Mouse (Mus musculus) embryonic facial prominence, embryonic 11.5 days (tissue): ENCODE results near the gene C1s2. TPM values are rescaled to one million over a fixed set of nuclear protein-coding genes. Genes with fewer than 3 reads are reported as not detected.
"Not testable (repeated sequence)": the region's sequence is repeated elsewhere in the genome, so short reads cannot be mapped to it uniquely, and the experiment has no call there.

Experiments used
- ATAC-seq: fragments of 200-750 bp; cut with Nextera tagmentation; replicated peaks from 2 replicates; pipeline ENCODE4 v1.8.0; 2017; ENCODE audit warnings: low read depth; ENCODE audit not compliant: insufficient number of reproducible peaks, low FRiP score, low TSS enrichment
- DNase-seq: peaks from one replicate; pipeline ENCODE4 v3.0.0-alpha.2; 2015; ENCODE audit warnings: low spot score
- H3K27ac ChIP-seq: fragments of 300-500 bp; sonication (generic); replicated peaks from 2 replicates; pipeline ENCODE4 v1.5.1; 2014; ENCODE audit warnings: mild to moderate bottlenecking, low read depth, low read length, control low read depth
- H3K27me3 ChIP-seq: fragments of 300-500 bp; sonication (generic); 2 replicates; pipeline ENCODE4 v1.6.1; 2014; ENCODE audit warnings: mild to moderate bottlenecking, low read length, moderate library complexity, mixed read lengths; ENCODE audit not compliant: control insufficient read depth, insufficient read depth
- H3K36me3 ChIP-seq: fragments of 300-500 bp; sonication (generic); replicated peaks from 2 replicates; pipeline ENCODE4 v1.6.1; 2014; ENCODE audit warnings: low read depth, mild to moderate bottlenecking, low read length, moderate library complexity, mixed read lengths; ENCODE audit not compliant: control insufficient read depth, insufficient read depth
- H3K4me1 ChIP-seq: fragments of 300-500 bp; sonication (generic); 2 replicates; pipeline ENCODE4 v1.6.1; 2014; ENCODE audit warnings: low read length, mixed read lengths; ENCODE audit not compliant: control insufficient read depth, insufficient read depth
- H3K4me2 ChIP-seq: fragments of 300-500 bp; sonication (generic); 2 replicates; pipeline ENCODE4 v1.6.1; 2014; ENCODE audit warnings: low read depth, mild to moderate bottlenecking, control low read depth, low read length, moderate library complexity
- H3K4me3 ChIP-seq: fragments of 300-500 bp; sonication (generic); 2 replicates; pipeline ENCODE4 v1.5.1; 2014; ENCODE audit warnings: low read depth, low read length, control low read depth
- H3K9ac ChIP-seq: fragments of 300-500 bp; sonication (generic); replicated peaks from 2 replicates; pipeline ENCODE4 v1.6.1; 2014; ENCODE audit warnings: mild to moderate bottlenecking, control low read depth, low read length
- H3K9me3 ChIP-seq: fragments of 300-500 bp; sonication (generic); replicated peaks from 2 replicates; pipeline ENCODE4 v1.6.1; 2016; ENCODE audit warnings: mild to moderate bottlenecking, low read length, inconsistent platforms, mixed read lengths; ENCODE audit not compliant: control insufficient read depth
- WGBS: fragments of 180-500 bp; shearing (Covaris S2); extraction: QIAGEN DNeasy Blood & Tissue Kit; methylation state at CpG from one replicate; pipeline ENCODE4 v1.1.7; 2014; 5-methylcytosine and 5-hydroxymethylcytosine counted together
- polyA plus RNA-seq: library from polyadenylated mRNA; unstranded; fragments of >200 nt; fragmentation: Nextera tagmentation; extraction: Ambion mirVana; gene quantifications from 2 replicates; pipeline ENCODE4 v1.2.1, GENCODE M21; 2014

The C1s2 gene
- polyA plus RNA-seq = not detected in 2 replicates

GRCm38 (mm10) chr6:124635985-124636384 is at the start of gene C1s2:
Gene C1s2, minus strand, starts transcription at chr6:124636085.
- not testable (repeated sequence) for H3K27ac ChIP-seq, H3K9ac ChIP-seq, DNase-seq, H3K4me3 ChIP-seq, H3K36me3 ChIP-seq, H3K4me1 ChIP-seq, H3K9me3 ChIP-seq, H3K4me2 ChIP-seq, ATAC-seq, H3K27me3 ChIP-seq
- WGBS = 65% methylated on average over 2 of the region's 2 CpGs

DNA sequence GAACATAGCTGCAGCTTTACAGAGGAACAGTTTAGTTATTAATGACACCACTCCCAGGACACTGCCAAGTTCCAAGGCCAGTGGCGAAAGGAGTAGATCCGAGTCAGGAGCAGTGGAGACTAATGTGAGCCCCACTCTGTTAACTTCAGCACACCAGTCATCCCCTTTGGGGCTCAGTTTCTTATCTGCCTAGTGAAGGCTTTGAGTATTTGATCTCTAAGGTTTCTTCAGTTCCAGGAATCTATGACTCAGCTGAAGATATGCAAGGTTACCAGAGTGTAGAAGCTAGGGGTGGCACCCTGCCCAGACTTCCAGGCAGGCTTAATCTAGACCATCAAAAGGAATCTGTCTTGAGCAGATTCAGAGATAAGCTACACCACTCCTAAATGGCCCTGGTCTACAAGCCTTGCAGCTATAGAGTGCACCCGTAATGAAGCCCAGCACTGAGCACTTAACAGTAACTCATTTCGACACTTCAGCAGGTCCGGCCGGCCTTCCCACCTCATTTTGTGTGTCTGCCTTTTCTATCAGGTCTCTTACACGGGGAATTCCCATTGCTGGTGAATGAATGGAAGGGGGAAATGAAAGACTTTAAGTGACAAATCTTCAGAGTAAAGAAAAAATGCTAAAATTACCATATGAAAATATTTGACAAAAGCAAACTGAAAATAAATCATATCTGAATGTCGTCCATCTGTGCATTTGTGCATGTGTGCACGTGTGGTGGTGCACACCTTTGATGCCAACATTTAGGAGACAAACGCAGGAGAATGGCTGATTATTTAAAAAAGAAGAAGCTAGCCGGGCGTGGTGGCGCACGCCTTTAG is 47.9 kb upstream of the C1s2 start:
- Histone ChIP-seq H3K27me3 (no peaks in the 10 kb centered on the region), H3K9ac (no peak overlapping the region), H3K4me3 (no peak overlapping the region), H3K4me2 (no peak overlapping the region), H3K27ac (no peak overlapping the region), H3K4me1 (no peaks in the 10 kb centered on the region), H3K36me3 (no peaks in the 10 kb centered on the region), H3K9me3 (no peaks in the 10 kb centered on the region)
- 82% methylated on average over 14 of the region's 14 CpGs for WGBS
- ATAC-seq (no peak), DNase-seq (no peak)

- ATAC-seq, H3K36me3 ChIP-seq, DNase-seq, H3K27ac ChIP-seq, H3K4me1 ChIP-seq, H3K9ac ChIP-seq, H3K27me3 ChIP-seq, H3K9me3 ChIP-seq, H3K4me2 ChIP-seq, H3K4me3 ChIP-seq: not testable (repeated sequence)
- WGBS = 66% methylated on average over 6 of the region's 6 CpGs
These were observed 46.4 kb upstream of the C1s2 start for GRCm38 (mm10) chr6:124682291-124682690.

- DNase-seq (no peak), ATAC-seq (no peak)
- Histone ChIP-seq H3K4me1 (no peaks in the 10 kb centered on the region), H3K4me2 (no peak overlapping the region), H3K36me3 (no peaks in the 10 kb centered on the region), H3K9me3 (no peaks in the 10 kb centered on the region), H3K9ac (no peak overlapping the region), H3K27ac (no peak overlapping the region), H3K4me3 (no peak overlapping the region), H3K27me3 (no peaks in the 10 kb centered on the region)
- WGBS = 92% methylated on average over 3 of the region's 3 CpGs
These were observed 43.6 kb upstream of the C1s2 start for GRCm38 (mm10) chr6:124679486-124679885.

DNA sequence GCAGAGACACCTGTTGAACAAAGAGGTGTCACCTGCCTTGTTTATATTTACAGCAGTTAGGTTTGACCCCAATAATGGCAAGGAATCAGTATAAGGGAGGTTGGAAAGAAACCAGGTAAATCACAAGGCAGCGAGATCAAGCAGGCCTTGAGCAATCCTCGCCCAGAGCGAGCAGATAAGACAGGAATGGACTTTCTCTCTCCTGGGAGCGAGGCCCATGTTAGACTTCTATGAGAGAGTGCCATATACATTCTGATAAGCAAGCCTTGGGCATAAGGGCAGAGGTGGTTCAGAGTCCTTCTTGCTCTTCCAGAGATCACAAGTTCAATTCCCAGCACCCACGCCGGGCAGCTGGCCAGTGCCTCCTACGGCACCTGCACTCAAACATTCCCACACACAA is 42.9 kb upstream of the C1s2 start:
- Histone ChIP-seq H3K9me3 (no peaks in the 10 kb centered on the region), H3K4me1 (no peaks in the 10 kb centered on the region), H3K9ac (no peak overlapping the region), H3K27me3 (no peaks in the 10 kb centered on the region), H3K4me2 (no peak overlapping the region), H3K36me3 (no peaks in the 10 kb centered on the region), H3K27ac (no peak overlapping the region), H3K4me3 (no peak overlapping the region)
- 97% methylated on average over 7 of the region's 7 CpGs for WGBS
- ATAC-seq (no peak), DNase-seq (no peak)

GRCm38 (mm10) chr6:124676171-124676570 is 40.3 kb upstream of the C1s2 start:
- Histone ChIP-seq H3K27ac (no peak overlapping the region), H3K9ac (no peak overlapping the region), H3K4me1 (no peaks in the 10 kb centered on the region), H3K4me3 (no peak overlapping the region), H3K9me3 (no peaks in the 10 kb centered on the region), H3K27me3 (no peaks in the 10 kb centered on the region), H3K4me2 (no peak overlapping the region), H3K36me3 (no peaks in the 10 kb centered on the region)
- DNase-seq = no peak
- WGBS = 89% methylated on average over 6 of the region's 6 CpGs
- no peak for ATAC-seq

DNA sequence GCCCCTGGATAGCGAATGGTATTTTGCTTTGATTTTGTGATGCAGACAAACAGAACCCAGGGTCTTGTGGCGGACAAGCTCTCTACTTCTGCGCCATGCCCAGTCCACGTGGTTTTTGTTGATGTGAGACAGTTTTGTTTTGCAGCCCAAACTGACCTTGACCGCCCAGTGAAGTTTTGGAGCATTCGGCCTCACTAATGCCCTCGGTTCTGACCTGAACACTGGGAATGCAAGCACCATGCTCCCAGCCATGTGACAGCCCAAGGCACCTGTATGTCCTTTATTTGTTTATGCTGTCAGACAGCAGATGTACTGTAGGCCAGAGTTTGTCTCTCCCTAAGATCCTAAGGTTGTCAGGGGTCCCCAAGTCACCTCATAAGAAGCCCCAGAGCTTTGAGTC is 38.7 kb upstream of the C1s2 start:
- Histone ChIP-seq H3K4me3 (no peak overlapping the region), H3K9me3 (no peaks in the 10 kb centered on the region), H3K4me2 (no peak overlapping the region), H3K4me1 (no peaks in the 10 kb centered on the region), H3K27me3 (no peaks in the 10 kb centered on the region), H3K27ac (no peak overlapping the region), H3K9ac (no peak overlapping the region), H3K36me3 (no peaks in the 10 kb centered on the region)
- WGBS = 94% methylated on average over 7 of the region's 7 CpGs
- DNase-seq (no peak), ATAC-seq (no peak)

- WGBS = 88% methylated on average over 9 of the region's 9 CpGs
- no peaks in the 10 kb centered on the region for H3K9me3 ChIP-seq
- ATAC-seq (no peak), DNase-seq (no peak)
- H3K4me3 ChIP-seq = no peak overlapping the region
- H3K9ac ChIP-seq = no peak overlapping the region
- H3K27me3 ChIP-seq = no peaks in the 10 kb centered on the region
- H3K4me1 ChIP-seq = no peaks in the 10 kb centered on the region
- H3K4me2 ChIP-seq = no peak overlapping the region
- no peak overlapping the region for H3K27ac ChIP-seq
- H3K36me3 ChIP-seq = no peaks in the 10 kb centered on the region
These were observed 37.7 kb upstream of the C1s2 start for GRCm38 (mm10) chr6:124673619-124674018.
